Comparison of ENCODE assay signal across 8 mouse cellular contexts in the genomic region with DNA sequence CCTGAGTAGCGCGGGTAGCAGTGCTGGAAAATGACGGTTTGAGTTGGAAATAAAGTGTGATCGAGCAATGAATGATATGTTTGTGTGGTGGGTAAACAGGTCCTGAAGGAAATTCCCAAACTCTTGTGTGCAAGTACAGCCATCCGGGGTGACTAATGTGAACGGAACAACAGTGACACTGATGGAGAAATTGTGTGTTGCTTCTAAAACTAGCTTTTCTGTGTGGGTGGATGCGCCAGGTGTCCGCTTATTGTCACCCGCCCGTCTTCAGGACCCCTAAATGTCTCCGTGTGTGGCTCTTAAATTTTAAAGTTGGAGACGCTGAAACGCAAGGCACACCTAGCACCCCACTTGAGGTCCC. TPM values are rescaled to one million over a fixed set of nuclear protein-coding genes. Genes with fewer than 3 reads are reported as not detected.
DNase-seq lines count a peak whose midpoint lies in the region; ATAC-seq and TF ChIP-seq lines count a peak whose summit lies in the region.

No protein-coding gene starts in this region.

- H3K27me3 ChIP-seq in erythroblast, embryonic 14.5 days (ENCODE audit: control insufficient read depth): no peaks in the 10 kb centered on the region
- H3K27me3 ChIP-seq in thymus, adult 2 months (ENCODE audit: control insufficient read depth, insufficient read depth, low read length): no peaks in the 10 kb centered on the region
- H3K27me3 ChIP-seq in liver, embryonic 13.5 days: no peaks in the 10 kb centered on the region

- H3K4me3 ChIP-seq in erythroblast, embryonic 14.5 days (replicated peaks): peak overlapping the region; percentile 95
- peak overlapping the region; percentile 84 for H3K4me3 ChIP-seq in thymus, adult 2 months (ENCODE audit: control insufficient read depth, insufficient read depth, low read length)
- H3K4me3 ChIP-seq in liver, embryonic 13.5 days (replicated peaks): peak overlapping the region; percentile 98

- no peak for TF ChIP-seq CTCF in thymus, adult 2 months (IDR thresholded peaks at IDR 0.05; ENCODE audit: borderline replicate concordance, control insufficient read depth, extremely low read depth, insufficient read depth, low read length, poor library complexity)

- H3K27ac ChIP-seq in thymus, adult 2 months (ENCODE audit: control insufficient read depth, insufficient read depth, low read length): peak overlapping the region; percentile 76
- H3K27ac ChIP-seq in liver, embryonic 13.5 days: peak overlapping the region; percentile 99

- DNase-seq in thymus, adult 2 months: no peak
- DNase-seq in thymus, postnatal 36 days: no peak
- DNase-seq in liver, embryonic 13.5 days: no peak
- no peak for DNase-seq in adrenal gland, postnatal 10 days
- DNase-seq in ovary, postnatal 10 days (ENCODE audit: low spot score): no peak

- H3K4me1 ChIP-seq in erythroblast, embryonic 14.5 days (ENCODE audit: control insufficient read depth): peaks cover 76% of the 10 kb centered on the region
- H3K4me1 ChIP-seq in thymus, adult 2 months (replicated peaks; ENCODE audit: control insufficient read depth, insufficient read depth, low read length): peaks cover 37% of the 10 kb centered on the region
- H3K4me1 ChIP-seq in liver, embryonic 13.5 days (replicated peaks): peaks cover 73% of the 10 kb centered on the region

- peak overlapping the region; percentile 83 for H3K9ac ChIP-seq in liver, embryonic 13.5 days

- WGBS in thymus, adult 2 months: 56% methylated on average over 13 of the region's 13 CpGs
- 41% methylated on average over 13 of the region's 13 CpGs for WGBS in liver, embryonic 13.5 days (ENCODE audit: insufficient replicate concordance)

- H3K36me3 ChIP-seq in erythroblast, embryonic 14.5 days (ENCODE audit: control insufficient read depth): peaks cover 34% of the 10 kb centered on the region
- no peaks in the 10 kb centered on the region for H3K36me3 ChIP-seq in thymus, adult 2 months (ENCODE audit: control insufficient read depth, insufficient read depth, low read length)
- peaks cover 21% of the 10 kb centered on the region for H3K36me3 ChIP-seq in liver, embryonic 13.5 days

- no peak for TF ChIP-seq POLR2A in thymus, adult 2 months (IDR thresholded peaks at IDR 0.05; ENCODE audit: control insufficient read depth, extremely low read depth, insufficient read depth, low read length, poor library complexity)

- H3K4me2 ChIP-seq in liver, embryonic 13.5 days: peak overlapping the region; percentile 80

- ATAC-seq in erythroblast, adult 5-6 weeks (replicated peaks; ENCODE audit: low FRiP score, poor library complexity, severe bottlenecking): no peak
- ATAC-seq in liver, embryonic 13.5 days (ENCODE audit: low read depth): no peak
- ATAC-seq in megakaryocyte-erythroid progenitor cell, adult 5-6 weeks (replicated peaks; ENCODE audit: low FRiP score, low TSS enrichment, poor library complexity, severe bottlenecking): no peak

- H3K9me3 ChIP-seq in erythroblast, embryonic 14.5 days (ENCODE audit: control insufficient read depth, low read length): peaks cover 4% of the 10 kb centered on the region
- peaks cover 4% of the 10 kb centered on the region; the same call in 1 of the 2 replicates for H3K9me3 ChIP-seq in liver, embryonic 13.5 days (replicated peaks)

RNA-seq across cellular contexts. Expression of a gene that starts 0.8 kb away (rescaled TPM):
- polyA plus RNA-seq in erythroblast, embryonic 14.5 days (2012): 9.0 and 11.2 TPM in 2 replicates
- 15.7 and 16.9 TPM in 2 replicates for total RNA-seq in erythroblast, adult 5-6 weeks (2015; ENCODE audit: low replicate concordance)
- total RNA-seq in erythroblast, adult 5-6 weeks (2017; ENCODE audit: low replicate concordance): 27.2 and 32.7 TPM in 2 replicates
- 75.6 and 84.8 TPM in 2 replicates for polyA plus RNA-seq in thymus, adult 2 months (2012; rRNA removed)
- polyA plus RNA-seq in liver, embryonic 13.5 days (2015; fragmentation: Nextera tagmentation; extraction: Ambion mirVana): 19.7 and 23.2 TPM in 2 replicates
- 100 to 1,000 TPM; 101 to 113 TPM for total RNA-seq in adrenal gland, postnatal 10 days (2021)
- total RNA-seq in megakaryocyte-erythroid progenitor cell, adult 5-6 weeks (2014; fragmentation: Nextera tagmentation): 13.5 and 14.4 TPM in 2 replicates
- total RNA-seq in megakaryocyte-erythroid progenitor cell, adult 5-6 weeks (2017): 6.7 and 10.6 TPM in 2 replicates
